Mouse (Mus musculus): ENCODE data around the gene Camkk2. TPM values are rescaled to one million over a fixed set of nuclear protein-coding genes. Genes with fewer than 3 reads are reported as not detected.

Camkk2 gene
- polyA plus RNA-seq, 1 experiment from 2014 or later = 69.3 TPM

GRCm38 (mm10) chr5:122786035-122786819, 7.0 kb upstream of the Camkk2 start:
- ATAC-seq = no peak
- H3K4me3 ChIP-seq (ENCODE audit: low read length) = no peak overlapping the region

GRCm38 (mm10) chr5:122783726-122784406, 4.7 kb upstream of the Camkk2 start:
- H3K9me3 ChIP-seq (ENCODE audit: control insufficient read depth, low read length) = no peaks in the 10 kb centered on the region

More at GRCm38 (mm10) chr5:122786035-122786819, 7.0 kb upstream of the Camkk2 start:
- no peaks in the 10 kb centered on the region for H3K9me3 ChIP-seq (ENCODE audit: control insufficient read depth, low read length)
- no peak overlapping the region for H3K9ac ChIP-seq (ENCODE audit: low read depth, low read length)
- no peaks in the 10 kb centered on the region for H3K4me1 ChIP-seq (ENCODE audit: control insufficient read depth, insufficient read depth, low read depth, low read length)
- 64% methylated on average over 12 of the region's 12 CpGs for WGBS
- H3K4me2 ChIP-seq (ENCODE audit: low read length) = no peak overlapping the region
- H3K27me3 ChIP-seq (replicated peaks; ENCODE audit: control insufficient read depth, insufficient read depth, low read length) = no peaks in the 10 kb centered on the region
- no peak overlapping the region for H3K27ac ChIP-seq (ENCODE audit: low read depth, low read length)
- H3K36me3 ChIP-seq (ENCODE audit: control insufficient read depth, insufficient read depth, low read length) = peaks cover 28% of the 10 kb centered on the region

GRCm38 (mm10) chr5:122782066-122782465, 2.9 kb upstream of the Camkk2 start:
- H3K4me1 ChIP-seq (ENCODE audit: control insufficient read depth, insufficient read depth, low read depth, low read length) = peaks cover 9% of the 10 kb centered on the region
- no peak overlapping the region for H3K27ac ChIP-seq (ENCODE audit: low read depth, low read length)
- H3K9me3 ChIP-seq (ENCODE audit: control insufficient read depth, low read length) = no peaks in the 10 kb centered on the region
- H3K9ac ChIP-seq (ENCODE audit: low read depth, low read length) = no peak overlapping the region
- H3K4me3 ChIP-seq (ENCODE audit: low read length) = no peak overlapping the region
- H3K4me2 ChIP-seq (ENCODE audit: low read length) = no peak overlapping the region
- WGBS = 49% methylated on average over 1 of the region's 1 CpGs
- no peak for ATAC-seq
- H3K27me3 ChIP-seq (replicated peaks; ENCODE audit: control insufficient read depth, insufficient read depth, low read length) = no peaks in the 10 kb centered on the region
- peaks cover 8% of the 10 kb centered on the region for H3K36me3 ChIP-seq (ENCODE audit: control insufficient read depth, insufficient read depth, low read length)

More at GRCm38 (mm10) chr5:122783726-122784406, 4.7 kb upstream of the Camkk2 start:
- H3K27ac ChIP-seq (ENCODE audit: low read depth, low read length) = no peak overlapping the region
- H3K4me3 ChIP-seq (ENCODE audit: low read length) = no peak overlapping the region
- 50% methylated on average over 14 of the region's 14 CpGs for WGBS
- peaks cover 23% of the 10 kb centered on the region for H3K36me3 ChIP-seq (ENCODE audit: control insufficient read depth, insufficient read depth, low read length)
- H3K9ac ChIP-seq (ENCODE audit: low read depth, low read length) = no peak overlapping the region
- ATAC-seq = no peak
- H3K4me1 ChIP-seq (ENCODE audit: control insufficient read depth, insufficient read depth, low read depth, low read length) = no peaks in the 10 kb centered on the region
- H3K27me3 ChIP-seq (replicated peaks; ENCODE audit: control insufficient read depth, insufficient read depth, low read length) = no peaks in the 10 kb centered on the region
- H3K4me2 ChIP-seq (ENCODE audit: low read length) = no peak overlapping the region

DNA sequence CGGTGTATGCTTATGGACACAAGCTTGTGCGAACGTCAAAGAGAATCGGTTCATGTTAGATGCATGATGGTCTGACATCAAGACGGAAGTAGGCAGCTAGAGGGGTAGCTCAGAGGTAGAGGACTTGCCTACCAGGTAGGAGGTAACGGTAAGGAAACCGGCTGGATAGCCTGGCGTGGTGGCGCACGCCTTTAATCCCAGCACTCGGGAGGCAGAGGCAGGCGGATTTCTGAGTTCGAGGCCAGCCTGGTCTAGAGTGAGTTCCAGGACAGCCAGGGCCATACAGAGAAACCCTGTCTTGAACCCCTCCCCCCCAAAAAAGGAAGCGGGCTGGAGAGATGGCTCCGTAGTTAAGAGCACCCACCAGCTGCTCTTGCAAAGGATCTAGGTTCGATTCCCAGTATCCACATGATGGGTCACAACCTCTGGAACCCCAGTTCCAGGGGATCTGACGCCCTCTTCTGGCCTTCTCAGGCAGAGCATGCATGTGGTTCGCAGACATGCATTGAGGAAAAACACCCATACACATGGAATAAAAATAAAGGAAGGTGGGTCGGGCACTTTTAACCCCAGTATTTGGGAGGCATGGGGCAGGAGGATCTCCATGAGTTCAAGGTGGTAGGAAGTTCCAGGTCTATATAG, 1.7 kb upstream of the Camkk2 start:
- no peaks in the 10 kb centered on the region for H3K36me3 ChIP-seq (ENCODE audit: control insufficient read depth, insufficient read depth, low read length)
- no peak for ATAC-seq
- no peaks in the 10 kb centered on the region for H3K9me3 ChIP-seq (ENCODE audit: control insufficient read depth, low read length)
- H3K9ac ChIP-seq (ENCODE audit: low read depth, low read length) = no peak overlapping the region
- H3K4me1 ChIP-seq (ENCODE audit: control insufficient read depth, insufficient read depth, low read depth, low read length) = peaks cover 9% of the 10 kb centered on the region
- WGBS = 88% methylated on average over 19 of the region's 19 CpGs
- no peak overlapping the region for H3K4me3 ChIP-seq (ENCODE audit: low read length)
- H3K27ac ChIP-seq (ENCODE audit: low read depth, low read length) = no peak overlapping the region
- H3K4me2 ChIP-seq (ENCODE audit: low read length) = no peak overlapping the region
- no peaks in the 10 kb centered on the region for H3K27me3 ChIP-seq (replicated peaks; ENCODE audit: control insufficient read depth, insufficient read depth, low read length)

GRCm38 (mm10) chr5:122778231-122779226, 680 bp downstream of the Camkk2 start:
- H3K4me3 ChIP-seq (ENCODE audit: low read length) = peak overlapping the region; percentile 92
- H3K9me3 ChIP-seq (ENCODE audit: control insufficient read depth, low read length) = no peaks in the 10 kb centered on the region
- peak overlapping the region; percentile 72 for H3K4me2 ChIP-seq (ENCODE audit: low read length)
- H3K36me3 ChIP-seq (ENCODE audit: control insufficient read depth, insufficient read depth, low read length) = no peaks in the 10 kb centered on the region
- ATAC-seq = peak; percentile 43
- H3K4me1 ChIP-seq (ENCODE audit: control insufficient read depth, insufficient read depth, low read depth, low read length) = peaks cover 9% of the 10 kb centered on the region
- whole genome bisulfite sequencing = 2% methylated on average over 35 of the region's 55 CpGs
- peak overlapping the region; percentile 82 for H3K27ac ChIP-seq (ENCODE audit: low read depth, low read length)
- H3K9ac ChIP-seq (ENCODE audit: low read depth, low read length) = peak overlapping the region; percentile 94
- H3K27me3 ChIP-seq (replicated peaks; ENCODE audit: control insufficient read depth, insufficient read depth, low read length) = no peaks in the 10 kb centered on the region

DNA sequence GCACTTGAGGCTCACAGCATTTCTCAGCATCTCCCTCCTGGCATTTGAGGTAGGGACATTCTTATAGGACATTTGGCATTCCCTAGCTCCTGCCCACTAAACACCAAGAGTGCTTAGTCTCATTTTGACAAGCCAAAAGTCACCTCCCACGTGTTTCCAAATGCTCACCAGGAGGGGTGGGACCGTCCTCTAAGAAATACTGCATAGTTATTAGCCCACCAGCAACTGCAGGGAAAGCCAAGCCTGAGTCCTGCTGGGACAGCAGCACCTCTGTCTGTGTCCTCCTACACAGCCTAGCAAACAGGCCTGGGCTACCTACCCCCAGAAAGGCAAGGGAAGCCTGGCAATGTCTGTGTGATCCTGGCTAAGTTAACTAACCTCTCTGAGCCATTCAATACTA, 1.9 kb downstream of the Camkk2 start:
- WGBS = 43% methylated on average over 2 of the region's 2 CpGs
- ATAC-seq = no peak
- Histone ChIP-seq H3K4me3 (ENCODE audit: low read length) (no peak overlapping the region), H3K9ac (ENCODE audit: low read depth, low read length) (no peak overlapping the region), H3K36me3 (ENCODE audit: control insufficient read depth, insufficient read depth, low read length) (no peaks in the 10 kb centered on the region), H3K27ac (ENCODE audit: low read depth, low read length) (no peak overlapping the region), H3K27me3 (replicated peaks; ENCODE audit: control insufficient read depth, insufficient read depth, low read length) (no peaks in the 10 kb centered on the region), H3K9me3 (ENCODE audit: control insufficient read depth, low read length) (no peaks in the 10 kb centered on the region), H3K4me2 (ENCODE audit: low read length) (peak overlapping the region; percentile 72; the same call in 1 of the 2 replicates), H3K4me1 (ENCODE audit: control insufficient read depth, insufficient read depth, low read depth, low read length) (peaks cover 9% of the 10 kb centered on the region)

GRCm38 (mm10) chr5:122775646-122776286, 3.4 kb downstream of the Camkk2 start:
- Histone ChIP-seq H3K4me3 (ENCODE audit: low read length) (no peak overlapping the region), H3K36me3 (ENCODE audit: control insufficient read depth, insufficient read depth, low read length) (no peaks in the 10 kb centered on the region), H3K27me3 (replicated peaks; ENCODE audit: control insufficient read depth, insufficient read depth, low read length) (no peaks in the 10 kb centered on the region), H3K4me2 (ENCODE audit: low read length) (no peak overlapping the region), H3K4me1 (ENCODE audit: control insufficient read depth, insufficient read depth, low read depth, low read length) (peaks cover 14% of the 10 kb centered on the region), H3K27ac (ENCODE audit: low read depth, low read length) (no peak overlapping the region), H3K9ac (ENCODE audit: low read depth, low read length) (no peak overlapping the region), H3K9me3 (ENCODE audit: control insufficient read depth, low read length) (no peaks in the 10 kb centered on the region)
- WGBS = 82% methylated on average over 11 of the region's 14 CpGs
- ATAC-seq = no peak
